Mouse (Mus musculus): ENCODE data around the gene Gpr158. TPM values are rescaled to one million over a fixed set of nuclear protein-coding genes. Genes with fewer than 3 reads are reported as not detected.

Gene Gpr158
- polyA plus RNA-seq, 1 experiment from 2014 or later, result 1.0 TPM

GRCm38 (mm10) chr2:21676084-21676838 lies 308.9 kb downstream of the Gpr158 start:
- H3K4me1 ChIP-seq, result no peaks in the 10 kb centered on the region
- 93% methylated on average over 4 of the region's 4 CpGs for WGBS
- ATAC-seq (ENCODE audit: low FRiP score, low read depth), result no peak

DNA sequence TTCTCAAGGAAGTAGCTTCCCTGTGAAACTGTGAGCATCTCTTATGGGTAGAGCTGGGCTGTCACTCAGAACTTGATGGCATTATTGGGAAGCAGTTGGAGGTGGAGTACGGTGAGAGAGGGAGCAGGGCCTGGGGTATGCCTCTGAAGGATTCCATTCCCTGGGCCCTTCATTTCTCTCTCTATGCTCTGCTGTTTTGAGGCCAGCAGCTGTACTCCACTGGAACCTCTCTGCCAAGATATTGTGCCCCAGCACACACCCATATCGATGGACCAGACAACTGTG lies 309.4 kb downstream of the Gpr158 start:
- Histone ChIP-seq H3K27me3 (replicated peaks) (no peaks in the 10 kb centered on the region), H3K4me3 (no peak overlapping the region), H3K36me3 (no peaks in the 10 kb centered on the region), H3K4me1 (no peaks in the 10 kb centered on the region), H3K4me2 (replicated peaks) (no peak overlapping the region), H3K27ac (no peak overlapping the region), H3K9me3 (no peaks in the 10 kb centered on the region), H3K9ac (no peak overlapping the region)
- no peak for ATAC-seq (ENCODE audit: low FRiP score, low read depth)
- WGBS, result 49% methylated on average over 2 of the region's 2 CpGs

More at GRCm38 (mm10) chr2:21676084-21676838, 308.9 kb downstream of the Gpr158 start:
- no peak overlapping the region for H3K4me3 ChIP-seq
- no peak overlapping the region for H3K9ac ChIP-seq
- no peaks in the 10 kb centered on the region for H3K27me3 ChIP-seq (replicated peaks)
- H3K9me3 ChIP-seq, result no peaks in the 10 kb centered on the region
- H3K4me2 ChIP-seq (replicated peaks), result no peak overlapping the region
- no peaks in the 10 kb centered on the region for H3K36me3 ChIP-seq
- no peak overlapping the region for H3K27ac ChIP-seq

DNA sequence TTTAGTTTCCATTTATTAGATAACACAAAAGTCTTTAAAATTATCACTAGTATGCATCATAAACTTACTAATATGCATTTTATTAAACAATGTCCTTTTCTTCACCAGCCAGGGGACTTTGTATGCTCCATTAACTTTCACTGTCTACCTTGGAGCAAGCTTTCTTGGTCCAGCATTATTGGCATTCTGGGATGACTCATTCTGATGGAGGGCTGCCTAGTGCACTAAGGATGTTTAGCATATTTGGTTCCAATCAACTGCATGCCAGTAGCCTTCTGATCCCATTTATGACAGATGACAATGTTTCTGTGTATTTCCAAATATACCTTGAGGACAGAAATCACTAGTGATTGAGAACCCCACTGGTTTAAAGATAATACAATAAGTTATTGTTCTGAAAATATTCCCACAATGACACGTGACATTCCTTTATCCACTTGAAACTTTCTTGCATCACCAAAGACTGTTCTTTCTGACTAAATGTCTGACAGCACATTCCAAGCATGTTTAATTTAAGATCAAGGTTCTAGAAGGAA lies 313.5 kb downstream of the Gpr158 start:
- ATAC-seq (ENCODE audit: low FRiP score, low read depth), result no peak
- Histone ChIP-seq H3K36me3 (no peaks in the 10 kb centered on the region), H3K9ac (no peak overlapping the region), H3K4me3 (no peak overlapping the region), H3K4me2 (replicated peaks) (no peak overlapping the region), H3K9me3 (no peaks in the 10 kb centered on the region), H3K4me1 (no peaks in the 10 kb centered on the region), H3K27ac (no peak overlapping the region), H3K27me3 (replicated peaks) (no peaks in the 10 kb centered on the region)
- WGBS, result 82% methylated on average over 1 of the region's 1 CpGs

GRCm38 (mm10) chr2:21684736-21685135 lies 317.4 kb downstream of the Gpr158 start:
- Histone ChIP-seq H3K4me1 (no peaks in the 10 kb centered on the region), H3K36me3 (no peaks in the 10 kb centered on the region)
- ATAC-seq (ENCODE audit: low FRiP score, low read depth), result no peak

GRCm38 (mm10) chr2:21693128-21693527 lies 325.8 kb downstream of the Gpr158 start:
- H3K27ac ChIP-seq, result no peak overlapping the region
- H3K27me3 ChIP-seq (replicated peaks), result no peaks in the 10 kb centered on the region
- H3K4me3 ChIP-seq, result no peak overlapping the region
- no peaks in the 10 kb centered on the region for H3K36me3 ChIP-seq
- WGBS, result 89% methylated on average over 9 of the region's 9 CpGs
- no peaks in the 10 kb centered on the region for H3K9me3 ChIP-seq
- no peaks in the 10 kb centered on the region for H3K4me1 ChIP-seq
- ATAC-seq (ENCODE audit: low FRiP score, low read depth), result no peak
- H3K9ac ChIP-seq, result no peak overlapping the region
- H3K4me2 ChIP-seq (replicated peaks), result no peak overlapping the region

More at GRCm38 (mm10) chr2:21684736-21685135, 317.4 kb downstream of the Gpr158 start:
- Histone ChIP-seq H3K9ac (no peak overlapping the region), H3K4me3 (no peak overlapping the region), H3K4me2 (replicated peaks) (no peak overlapping the region), H3K9me3 (no peaks in the 10 kb centered on the region), H3K27ac (no peak overlapping the region), H3K27me3 (replicated peaks) (no peaks in the 10 kb centered on the region)
- WGBS, result 95% methylated on average over 3 of the region's 3 CpGs

DNA sequence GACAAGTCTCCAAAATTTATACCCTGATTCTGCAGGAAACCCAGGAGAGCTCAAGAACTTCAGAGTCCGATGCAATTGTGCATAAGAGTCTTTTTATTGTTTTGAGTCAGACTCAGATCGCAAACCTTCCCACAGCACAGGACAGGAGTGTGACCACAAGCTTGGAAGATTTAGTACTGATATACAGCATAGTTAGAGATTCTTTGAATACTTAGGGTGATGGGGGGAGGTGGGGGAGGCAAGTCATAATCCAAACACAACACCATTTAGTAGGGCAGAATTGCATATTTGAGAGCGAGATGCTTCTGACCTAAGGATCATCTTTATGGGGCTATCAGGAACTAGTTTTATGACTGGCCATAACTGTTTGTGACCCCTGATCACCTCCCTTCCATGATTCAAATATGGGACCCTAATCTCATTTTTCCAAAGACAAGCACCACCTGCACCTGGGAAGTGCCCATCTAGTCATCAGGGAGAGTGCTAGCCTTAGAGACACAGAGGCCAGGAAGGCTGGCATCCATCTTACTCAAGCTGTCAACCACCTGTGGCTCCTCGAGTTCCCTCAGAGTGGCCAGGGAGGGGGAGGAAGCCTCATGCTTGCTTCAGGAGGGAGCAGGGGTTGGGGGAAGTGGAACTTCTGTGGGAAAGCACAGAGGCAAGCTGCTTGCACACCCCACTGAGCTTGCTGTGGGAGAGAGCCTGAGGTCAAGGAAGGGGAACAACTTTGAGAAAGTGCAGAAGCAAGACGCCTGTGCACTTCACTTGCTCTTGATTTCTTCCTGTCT lies 326.7 kb downstream of the Gpr158 start:
- Histone ChIP-seq H3K9me3 (no peaks in the 10 kb centered on the region), H3K27ac (no peak overlapping the region), H3K4me2 (replicated peaks) (no peak overlapping the region), H3K36me3 (no peaks in the 10 kb centered on the region), H3K9ac (no peak overlapping the region), H3K4me3 (no peak overlapping the region), H3K4me1 (no peaks in the 10 kb centered on the region), H3K27me3 (replicated peaks) (no peaks in the 10 kb centered on the region)
- WGBS, result 58% methylated on average over 5 of the region's 5 CpGs
- ATAC-seq (ENCODE audit: low FRiP score, low read depth), result no peak

GRCm38 (mm10) chr2:21728075-21728474 lies 360.7 kb downstream of the Gpr158 start:
- H3K36me3 ChIP-seq, result no peaks in the 10 kb centered on the region
- H3K27ac ChIP-seq, result no peak overlapping the region
- H3K4me3 ChIP-seq, result no peak overlapping the region
- no peak overlapping the region for H3K4me2 ChIP-seq (replicated peaks)
- H3K27me3 ChIP-seq (replicated peaks), result no peaks in the 10 kb centered on the region
- 88% methylated on average over 4 of the region's 4 CpGs for WGBS
- no peak for ATAC-seq (ENCODE audit: low FRiP score, low read depth)
- H3K9ac ChIP-seq, result no peak overlapping the region
- no peaks in the 10 kb centered on the region for H3K4me1 ChIP-seq
- no peaks in the 10 kb centered on the region for H3K9me3 ChIP-seq

DNA sequence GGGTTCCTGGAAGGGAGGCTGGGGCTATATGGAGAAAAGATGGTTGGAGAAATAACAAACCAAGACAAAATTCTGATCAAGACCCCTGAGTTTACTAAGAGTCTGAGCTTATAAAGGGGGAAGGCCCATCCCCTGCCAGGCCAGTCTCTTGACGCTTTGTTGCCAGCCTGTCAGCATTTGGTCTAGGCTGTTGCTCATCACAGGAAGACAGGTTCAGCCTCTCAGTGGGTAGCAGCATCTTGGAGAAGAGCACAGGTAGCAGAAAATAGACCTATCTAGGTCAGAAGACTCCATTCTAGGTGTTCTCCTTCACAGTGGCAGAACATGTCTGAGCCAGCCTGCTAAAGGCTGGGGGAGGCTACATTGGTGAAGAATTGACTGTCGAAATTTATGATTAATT lies 416.4 kb downstream of the Gpr158 start:
- Histone ChIP-seq H3K27me3 (replicated peaks) (no peaks in the 10 kb centered on the region), H3K36me3 (no peaks in the 10 kb centered on the region), H3K9me3 (no peaks in the 10 kb centered on the region), H3K27ac (no peak overlapping the region), H3K9ac (no peak overlapping the region), H3K4me2 (replicated peaks) (no peak overlapping the region), H3K4me3 (no peak overlapping the region), H3K4me1 (no peaks in the 10 kb centered on the region)
- 90% methylated on average over 2 of the region's 2 CpGs for WGBS
- no peak for ATAC-seq (ENCODE audit: low FRiP score, low read depth)

- no peak overlapping the region for H3K4me2 ChIP-seq (replicated peaks)
- WGBS, result 73% methylated on average over 2 of the region's 2 CpGs
- no peaks in the 10 kb centered on the region for H3K27me3 ChIP-seq (replicated peaks)
- H3K9me3 ChIP-seq, result no peaks in the 10 kb centered on the region
- ATAC-seq (ENCODE audit: low FRiP score, low read depth), result no peak
- H3K4me1 ChIP-seq, result no peaks in the 10 kb centered on the region
- H3K36me3 ChIP-seq, result no peaks in the 10 kb centered on the region
- H3K27ac ChIP-seq, result no peak overlapping the region
- H3K9ac ChIP-seq, result no peak overlapping the region
- no peak overlapping the region for H3K4me3 ChIP-seq
Observed at GRCm38 (mm10) chr2:21793156-21793555, 425.8 kb downstream of the Gpr158 start.

DNA sequence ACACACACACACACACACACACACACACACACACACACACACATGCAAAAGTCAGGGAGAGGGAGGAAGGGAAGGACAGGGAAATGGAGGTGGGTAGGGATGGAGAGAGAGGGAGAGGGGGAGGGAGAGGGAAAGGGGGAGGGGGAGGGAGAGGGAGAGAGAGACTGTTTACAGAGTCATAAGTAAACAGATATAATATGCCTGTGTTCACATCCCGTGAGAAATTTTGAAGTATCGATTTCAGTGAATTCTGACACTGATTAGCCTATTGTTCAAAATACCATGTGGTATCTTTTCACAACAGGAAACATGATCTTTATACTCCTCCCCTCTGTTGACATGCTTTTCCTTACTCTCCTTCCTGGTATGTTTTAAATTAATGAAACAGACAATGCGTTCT lies 432.3 kb downstream of the Gpr158 start:
- no peaks in the 10 kb centered on the region for H3K27me3 ChIP-seq (replicated peaks)
- no peaks in the 10 kb centered on the region for H3K4me1 ChIP-seq
- H3K4me3 ChIP-seq, result no peak overlapping the region
- no peaks in the 10 kb centered on the region for H3K36me3 ChIP-seq
- H3K4me2 ChIP-seq (replicated peaks), result no peak overlapping the region
- WGBS, result 90% methylated on average over 3 of the region's 3 CpGs
- no peak overlapping the region for H3K27ac ChIP-seq
- no peak overlapping the region for H3K9ac ChIP-seq
- no peaks in the 10 kb centered on the region for H3K9me3 ChIP-seq
- ATAC-seq (ENCODE audit: low FRiP score, low read depth), result no peak

GRCm38 (mm10) chr2:21800045-21800444 lies 432.7 kb downstream of the Gpr158 start:
- H3K36me3 ChIP-seq, result no peaks in the 10 kb centered on the region
- H3K4me3 ChIP-seq, result no peak overlapping the region
- no peak overlapping the region for H3K27ac ChIP-seq
- H3K9ac ChIP-seq, result no peak overlapping the region
- no peaks in the 10 kb centered on the region for H3K9me3 ChIP-seq
- no peak for ATAC-seq (ENCODE audit: low FRiP score, low read depth)
- H3K4me2 ChIP-seq (replicated peaks), result no peak overlapping the region
- H3K27me3 ChIP-seq (replicated peaks), result no peaks in the 10 kb centered on the region
- no peaks in the 10 kb centered on the region for H3K4me1 ChIP-seq

GRCm38 (mm10) chr2:21808510-21808909 lies 441.2 kb downstream of the Gpr158 start:
- H3K4me3 ChIP-seq, result no peak overlapping the region
- no peak overlapping the region for H3K9ac ChIP-seq
- no peak overlapping the region for H3K27ac ChIP-seq
- H3K4me1 ChIP-seq, result no peaks in the 10 kb centered on the region
- no peak overlapping the region for H3K4me2 ChIP-seq (replicated peaks)
- no peaks in the 10 kb centered on the region for H3K9me3 ChIP-seq
- no peaks in the 10 kb centered on the region for H3K27me3 ChIP-seq (replicated peaks)
- H3K36me3 ChIP-seq, result no peaks in the 10 kb centered on the region
- ATAC-seq (ENCODE audit: low FRiP score, low read depth), result no peak
- WGBS, result 92% methylated on average over 2 of the region's 2 CpGs

Measured in neural tube, embryonic 12.5 days (tissue).